Mouse (Mus musculus): ENCODE measurements around the gene Kank1.

- TF ChIP-seq CTCF (conservative IDR thresholded peaks at IDR 0.05; ENCODE audit: low read length) (no peak), POU5F1 (IDR thresholded peaks at IDR 0.05; ENCODE audit: borderline replicate concordance, low read length) (no peak)
Observed at GRCm38 (mm10) chr19:25360571-25361029, 123.8 kb downstream of the Kank1 start.
